Mouse (Mus musculus): ENCODE data around the gene Rhbg. TPM values are rescaled to one million over a fixed set of nuclear protein-coding genes. Genes with fewer than 3 reads are reported as not detected.

Gene Rhbg
- polyA plus RNA-seq, 1 experiment from 2014 or later, result not detected

GRCm38 (mm10) chr3:88224929-88225328 lies 29.6 kb downstream of the Rhbg start:
- Histone ChIP-seq H3K9me3 (no peaks in the 10 kb centered on the region), H3K4me2 (replicated peaks) (no peak overlapping the region), H3K27me3 (peaks cover 97% of the 10 kb centered on the region), H3K9ac (replicated peaks) (no peak overlapping the region), H3K27ac (replicated peaks) (peak overlapping the region; percentile 82), H3K4me1 (peaks cover 98% of the 10 kb centered on the region), H3K36me3 (peaks cover 61% of the 10 kb centered on the region), H3K4me3 (no peak overlapping the region)
- no peak for ATAC-seq (ENCODE audit: low FRiP score, low read depth)
- 52% methylated on average over 2 of the region's 2 CpGs for WGBS

GRCm38 (mm10) chr3:88222446-88222845 lies 32.1 kb downstream of the Rhbg start:
- peaks cover 93% of the 10 kb centered on the region for H3K4me1 ChIP-seq
- 69% methylated on average over 6 of the region's 6 CpGs for WGBS
- peak overlapping the region; percentile 4 for H3K4me2 ChIP-seq (replicated peaks)
- H3K9ac ChIP-seq (replicated peaks), result no peak overlapping the region; the same call in 1 of the 2 replicates
- peaks cover 96% of the 10 kb centered on the region for H3K27me3 ChIP-seq
- peak; percentile 4 for ATAC-seq (ENCODE audit: low FRiP score, low read depth)
- peak overlapping the region; percentile 82 for H3K27ac ChIP-seq (replicated peaks)
- H3K4me3 ChIP-seq, result no peak overlapping the region
- H3K9me3 ChIP-seq, result no peaks in the 10 kb centered on the region
- H3K36me3 ChIP-seq, result peaks cover 41% of the 10 kb centered on the region

GRCm38 (mm10) chr3:88221519-88222390 lies 32.8 kb downstream of the Rhbg start:
- no peak overlapping the region; the same call in 1 of the 2 replicates for H3K9ac ChIP-seq (replicated peaks)
- H3K4me3 ChIP-seq, result no peak overlapping the region
- peak overlapping the region; percentile 4; the same call in 1 of the 2 replicates for H3K4me2 ChIP-seq (replicated peaks)
- H3K27me3 ChIP-seq, result peaks cover 99% of the 10 kb centered on the region
- peak overlapping the region; percentile 82 for H3K27ac ChIP-seq (replicated peaks)
- peaks cover 39% of the 10 kb centered on the region for H3K36me3 ChIP-seq
- 44% methylated on average over 12 of the region's 12 CpGs for whole genome bisulfite sequencing
- no peaks in the 10 kb centered on the region for H3K9me3 ChIP-seq
- H3K4me1 ChIP-seq, result peaks cover 94% of the 10 kb centered on the region
- peak; percentile 67 for ATAC-seq (ENCODE audit: low FRiP score, low read depth)

- H3K9me3 ChIP-seq, result no peaks in the 10 kb centered on the region
- H3K4me1 ChIP-seq, result peaks cover 86% of the 10 kb centered on the region
- H3K4me3 ChIP-seq, result no peak overlapping the region
- H3K27ac ChIP-seq (replicated peaks), result peak overlapping the region; percentile 82
- 3% methylated on average over 6 of the region's 6 CpGs for WGBS
- peaks cover 99% of the 10 kb centered on the region for H3K27me3 ChIP-seq
- ATAC-seq (ENCODE audit: low FRiP score, low read depth), result no peak
- peak overlapping the region; percentile 31 for H3K4me2 ChIP-seq (replicated peaks)
- peak overlapping the region; percentile 20; the same call in 1 of the 2 replicates for H3K9ac ChIP-seq (replicated peaks)
- peaks cover 31% of the 10 kb centered on the region for H3K36me3 ChIP-seq
These were observed 33.7 kb downstream of the Rhbg start for GRCm38 (mm10) chr3:88220842-88221241.

- Histone ChIP-seq H3K27me3 (peaks cover 99% of the 10 kb centered on the region), H3K27ac (replicated peaks) (peak overlapping the region; percentile 82), H3K4me1 (peaks cover 84% of the 10 kb centered on the region), H3K4me2 (replicated peaks) (peak overlapping the region; percentile 60), H3K36me3 (peaks cover 29% of the 10 kb centered on the region), H3K9ac (replicated peaks) (peak overlapping the region; percentile 20), H3K9me3 (no peaks in the 10 kb centered on the region), H3K4me3 (no peak overlapping the region)
- peak; percentile 42; the same call in 1 of the 2 replicates for ATAC-seq (ENCODE audit: low FRiP score, low read depth)
- 6% methylated on average over 9 of the region's 9 CpGs for WGBS
These were observed 34.6 kb downstream of the Rhbg start for GRCm38 (mm10) chr3:88219940-88220339.

- 27% methylated on average over 1 of the region's 2 CpGs for WGBS
These were observed 36.8 kb downstream of the Rhbg start for GRCm38 (mm10) chr3:88217679-88218078.

GRCm38 (mm10) chr3:88216534-88217326 lies 37.8 kb downstream of the Rhbg start:
- peaks cover 82% of the 10 kb centered on the region for H3K4me1 ChIP-seq

More at GRCm38 (mm10) chr3:88217679-88218078, 36.8 kb downstream of the Rhbg start:
- Histone ChIP-seq H3K4me3 (peak overlapping the region; percentile 55), H3K4me2 (replicated peaks) (peak overlapping the region; percentile 60), H3K27me3 (peaks cover 99% of the 10 kb centered on the region), H3K36me3 (peaks cover 7% of the 10 kb centered on the region; the same call in 1 of the 2 replicates), H3K9ac (replicated peaks) (peak overlapping the region; percentile 75), H3K9me3 (no peaks in the 10 kb centered on the region), H3K4me1 (peaks cover 82% of the 10 kb centered on the region), H3K27ac (replicated peaks) (peak overlapping the region; percentile 17; the same call in 1 of the 2 replicates)
- ATAC-seq (ENCODE audit: low FRiP score, low read depth), result no peak

GRCm38 (mm10) chr3:88216116-88216515 lies 38.4 kb downstream of the Rhbg start:
- ATAC-seq (ENCODE audit: low FRiP score, low read depth), result no peak
- no peaks in the 10 kb centered on the region for H3K9me3 ChIP-seq
- peak overlapping the region; percentile 60 for H3K4me2 ChIP-seq (replicated peaks)
- peak overlapping the region; percentile 56 for H3K27ac ChIP-seq (replicated peaks)
- peak overlapping the region; percentile 55 for H3K4me3 ChIP-seq
- peaks cover 98% of the 10 kb centered on the region for H3K27me3 ChIP-seq
- WGBS, result 5% methylated on average over 6 of the region's 6 CpGs
- H3K9ac ChIP-seq (replicated peaks), result peak overlapping the region; percentile 75
- H3K4me1 ChIP-seq, result peaks cover 80% of the 10 kb centered on the region
- H3K36me3 ChIP-seq, result 0 out of 2 replicates have a peak, but pooled peaks cover 5% of the 10 kb centered on the region

More at GRCm38 (mm10) chr3:88216534-88217326, 37.8 kb downstream of the Rhbg start:
- peak overlapping the region; percentile 75 for H3K9ac ChIP-seq (replicated peaks)
- peak overlapping the region; percentile 60 for H3K4me2 ChIP-seq (replicated peaks)
- peaks cover 98% of the 10 kb centered on the region for H3K27me3 ChIP-seq
- no peaks in the 10 kb centered on the region for H3K9me3 ChIP-seq
- peak overlapping the region; percentile 56; the same call in 1 of the 2 replicates for H3K27ac ChIP-seq (replicated peaks)
- WGBS, result 8% methylated on average over 7 of the region's 7 CpGs
- 0 out of 2 replicates have a peak, but pooled peaks cover 5% of the 10 kb centered on the region for H3K36me3 ChIP-seq
- peak overlapping the region; percentile 55 for H3K4me3 ChIP-seq
- no peak for ATAC-seq (ENCODE audit: low FRiP score, low read depth)

GRCm38 (mm10) chr3:88215553-88216004 lies 38.9 kb downstream of the Rhbg start:
- no peaks in the 10 kb centered on the region for H3K9me3 ChIP-seq
- H3K4me2 ChIP-seq (replicated peaks), result peak overlapping the region; percentile 60
- H3K36me3 ChIP-seq, result 0 out of 2 replicates have a peak, but pooled peaks cover 5% of the 10 kb centered on the region
- H3K27me3 ChIP-seq, result peaks cover 98% of the 10 kb centered on the region
- 2% methylated on average over 23 of the region's 23 CpGs for WGBS
- peak overlapping the region; percentile 56 for H3K27ac ChIP-seq (replicated peaks)
- peak overlapping the region; percentile 55 for H3K4me3 ChIP-seq
- H3K9ac ChIP-seq (replicated peaks), result peak overlapping the region; percentile 75
- no peak for ATAC-seq (ENCODE audit: low FRiP score, low read depth)
- H3K4me1 ChIP-seq, result peaks cover 75% of the 10 kb centered on the region

GRCm38 (mm10) chr3:88214971-88215552 lies 39.4 kb downstream of the Rhbg start:
- H3K9ac ChIP-seq (replicated peaks), result peak overlapping the region; percentile 75
- H3K4me3 ChIP-seq, result peak overlapping the region; percentile 55
- peak overlapping the region; percentile 56 for H3K27ac ChIP-seq (replicated peaks)
- H3K4me2 ChIP-seq (replicated peaks), result peak overlapping the region; percentile 60
- 0 out of 2 replicates have a peak, but pooled peaks cover 5% of the 10 kb centered on the region for H3K36me3 ChIP-seq
- peaks cover 73% of the 10 kb centered on the region for H3K4me1 ChIP-seq
- peaks cover 98% of the 10 kb centered on the region for H3K27me3 ChIP-seq
- WGBS, result 2% methylated on average over 48 of the region's 48 CpGs
- no peak for ATAC-seq (ENCODE audit: low FRiP score, low read depth)
- H3K9me3 ChIP-seq, result no peaks in the 10 kb centered on the region

Measured in midbrain, embryonic 12.5 days (tissue).